ENCODE assay signal across 8 mouse cellular contexts in genomic region chr4:116707666-116708065, GRCm38 (mm10). TPM values are rescaled to one million over a fixed set of nuclear protein-coding genes. Genes with fewer than 3 reads are reported as not detected.
DNase-seq lines count a peak whose midpoint lies in the region; ATAC-seq and TF ChIP-seq lines count a peak whose summit lies in the region.

No protein-coding gene starts in this region.

- H3K36me3 ChIP-seq in forebrain, embryonic 16.5 days (ENCODE audit: control insufficient read depth, insufficient read depth), result no peaks in the 10 kb centered on the region
- H3K36me3 ChIP-seq in liver, embryonic 14.5 days (replicated peaks; ENCODE audit: control insufficient read depth, insufficient read depth, low read depth), result no peaks in the 10 kb centered on the region; the same call in 1 of the 2 replicates

- H3K9ac ChIP-seq in forebrain, embryonic 16.5 days (replicated peaks; ENCODE audit: low read depth, low read length), result peak overlapping the region; percentile 51
- H3K9ac ChIP-seq in liver, embryonic 14.5 days (replicated peaks), result peak overlapping the region; percentile 71

- no peak; the same call in 1 of the 2 replicates for ATAC-seq in forebrain, embryonic 16.5 days
- no peak for ATAC-seq in liver, embryonic 14.5 days (ENCODE audit: insufficient read depth)

- TF ChIP-seq EP300 in liver, embryonic 14.5 days (IDR thresholded peaks at IDR 0.05; ENCODE audit: low read depth), result no peak

- intact Hi-C loops in left cerebral cortex, postnatal 14 days (cut with DNase I), result no loop called here

- peak overlapping the region; percentile 70 for H3K4me2 ChIP-seq in forebrain, embryonic 16.5 days (ENCODE audit: low read length)
- H3K4me2 ChIP-seq in liver, embryonic 14.5 days (ENCODE audit: low read depth), result peak overlapping the region; percentile 84

- H3K4me3 ChIP-seq in forebrain, embryonic 16.5 days (replicated peaks; ENCODE audit: low read length), result peak overlapping the region; percentile 51
- peak overlapping the region; percentile 70 to 94 for H3K4me3 ChIP-seq in liver, embryonic 14.5 days (ENCODE audit: insufficient read depth in 1 of 2, low read depth in 2 of 2, low read length in 2 of 2)

- H3K9me3 ChIP-seq in forebrain, embryonic 16.5 days (ENCODE audit: control insufficient read depth, low read length), result no peaks in the 10 kb centered on the region
- no peaks in the 10 kb centered on the region for H3K9me3 ChIP-seq in liver, embryonic 14.5 days (ENCODE audit: control insufficient read depth, low read length)

- TF ChIP-seq POLR2A in brain, embryonic 14.5 days (IDR thresholded peaks at IDR 0.05; ENCODE audit: borderline replicate concordance, extremely low read depth, insufficient read depth, insufficient read length, poor library complexity, severe bottlenecking), result no peak

- DNase-seq in left cerebral cortex, postnatal 14 days (ENCODE audit: low spot score in 2 of 2), result peak; percentile 12 to 35
- no peak for DNase-seq in left cerebral cortex, adult 11 months (ENCODE audit: low spot score)
- peak; percentile 2 for DNase-seq in brain, embryonic 14.5 days (ENCODE audit: low read depth)
- no peak for DNase-seq in liver, embryonic 14.5 days (ENCODE audit: low read depth in 3 of 3, low spot score in 3 of 3)
- no peak for DNase-seq in Muller cell, postnatal 12 days (ENCODE audit: inconsistent ontology term)
- no peak for DNase-seq in retina, embryonic 14.5 days (ENCODE audit: low spot score)
- no peak for DNase-seq in adrenal gland, postnatal 36 days

- H3K27ac ChIP-seq in forebrain, embryonic 16.5 days (ENCODE audit: low read length), result no peak overlapping the region
- no peak overlapping the region for H3K27ac ChIP-seq in liver, embryonic 14.5 days

- no peak for TF ChIP-seq CTCF in brain, embryonic 14.5 days (IDR thresholded peaks at IDR 0.05; ENCODE audit: borderline replicate concordance, extremely low read depth, insufficient read depth, insufficient read length)
- no peak for TF ChIP-seq CTCF in liver, embryonic 14.5 days (IDR thresholded peaks at IDR 0.05; ENCODE audit: low read depth)

- WGBS in forebrain, embryonic 16.5 days, result 21% methylated on average over 9 of the region's 9 CpGs
- WGBS in liver, embryonic 14.5 days (ENCODE audit: insufficient replicate concordance), result 6% methylated on average over 9 of the region's 9 CpGs

- H3K4me1 ChIP-seq in forebrain, embryonic 16.5 days (replicated peaks; ENCODE audit: control insufficient read depth, insufficient read depth, low read length), result peaks cover 11% of the 10 kb centered on the region
- H3K4me1 ChIP-seq in liver, embryonic 14.5 days (replicated peaks; ENCODE audit: control insufficient read depth in 2 of 2, insufficient read depth in 2 of 2, low read length in 1 of 2), result peaks cover 5 to 6% of the 10 kb centered on the region in 2 experiments; a peak in 3 of 4 replicates

- no peaks in the 10 kb centered on the region for H3K27me3 ChIP-seq in forebrain, embryonic 16.5 days (replicated peaks; ENCODE audit: control insufficient read depth, insufficient read depth, low read length)
- no peaks in the 10 kb centered on the region for H3K27me3 ChIP-seq in liver, embryonic 14.5 days (ENCODE audit: control insufficient read depth, insufficient read depth, low read length)

RNA-seq across cellular contexts. Expression of gene Mmachc, which starts 0.5 kb away (rescaled TPM):
- total RNA-seq in left cerebral cortex, postnatal 14 days (2021), result 10 to 100 TPM; 14.6 to 17.0 TPM
- 21.4 and 21.7 TPM in 2 replicates for polyA plus RNA-seq in brain, embryonic 14.5 days (2012; rRNA removed)
- polyA plus RNA-seq in forebrain, embryonic 16.5 days (2015; fragmentation: Nextera tagmentation; extraction: Ambion mirVana), result 24.9 and 27.8 TPM in 2 replicates
- polyA plus RNA-seq in liver, embryonic 14.5 days (2012; rRNA removed), result 7.0 and 8.5 TPM in 2 replicates
- polyA plus RNA-seq in liver, embryonic 14.5 days (2014; fragmentation: Nextera tagmentation; extraction: Ambion mirVana), result 4.1 and 5.9 TPM in 2 replicates
- 10 to 100 TPM; 32.9 to 33.5 TPM for total RNA-seq in adrenal gland, postnatal 36 days (2021)

RNA-seq across cellular contexts. Expression of gene Ccdc163, which starts 0.6 kb away (rescaled TPM):
- total RNA-seq in left cerebral cortex, postnatal 14 days (2021), result 1 to 10 TPM; 3.3 to 5.2 TPM
- 30.1 and 59.0 TPM in 2 replicates for polyA plus RNA-seq in brain, embryonic 14.5 days (2012; rRNA removed)
- 14.1 and 14.8 TPM in 2 replicates for polyA plus RNA-seq in forebrain, embryonic 16.5 days (2015; fragmentation: Nextera tagmentation; extraction: Ambion mirVana)
- 12.6 and 16.0 TPM in 2 replicates for polyA plus RNA-seq in liver, embryonic 14.5 days (2012; rRNA removed)
- 9.1 and 12.7 TPM in 2 replicates for polyA plus RNA-seq in liver, embryonic 14.5 days (2014; fragmentation: Nextera tagmentation; extraction: Ambion mirVana)
- total RNA-seq in adrenal gland, postnatal 36 days (2021), result 10 to 100 TPM; 16.2 to 19.2 TPM

RNA-seq across cellular contexts. Expression of gene Tesk2, which starts 13.1 kb away (rescaled TPM):
- total RNA-seq in left cerebral cortex, postnatal 14 days (2021), result 1 to 10 TPM; 4.1 to 4.8 TPM
- 3.1 and 3.9 TPM in 2 replicates for polyA plus RNA-seq in brain, embryonic 14.5 days (2012; rRNA removed)
- 4.3 and 5.2 TPM in 2 replicates for polyA plus RNA-seq in forebrain, embryonic 16.5 days (2015; fragmentation: Nextera tagmentation; extraction: Ambion mirVana)
- polyA plus RNA-seq in liver, embryonic 14.5 days (2012; rRNA removed), result 1.3 and 1.6 TPM in 2 replicates
- 3.2 and 3.4 TPM in 2 replicates for polyA plus RNA-seq in liver, embryonic 14.5 days (2014; fragmentation: Nextera tagmentation; extraction: Ambion mirVana)
- total RNA-seq in adrenal gland, postnatal 36 days (2021), result 1 to 10 TPM; 2.9 to 5.9 TPM

RNA-seq across cellular contexts. Expression of gene Prdx1, which starts 22.3 kb away (rescaled TPM):
- total RNA-seq in left cerebral cortex, postnatal 14 days (2021), result 100 to 1,000 TPM; 163 to 170 TPM
- polyA plus RNA-seq in brain, embryonic 14.5 days (2012; rRNA removed), result 148 and 177 TPM in 2 replicates
- 455 and 488 TPM in 2 replicates for polyA plus RNA-seq in forebrain, embryonic 16.5 days (2015; fragmentation: Nextera tagmentation; extraction: Ambion mirVana)
- polyA plus RNA-seq in liver, embryonic 14.5 days (2012; rRNA removed), result 127 and 234 TPM in 2 replicates
- polyA plus RNA-seq in liver, embryonic 14.5 days (2014; fragmentation: Nextera tagmentation; extraction: Ambion mirVana), result 862 and 916 TPM in 2 replicates
- total RNA-seq in adrenal gland, postnatal 36 days (2021), result 100 to 1,000 TPM; 682 to 824 TPM

RNA-seq across cellular contexts. Expression of gene Akr1a1, which starts 56.2 kb away (rescaled TPM):
- total RNA-seq in left cerebral cortex, postnatal 14 days (2021), result 100 to 1,000 TPM; 501 TPM
- polyA plus RNA-seq in brain, embryonic 14.5 days (2012; rRNA removed), result 573 and 658 TPM in 2 replicates
- 794 and 796 TPM in 2 replicates for polyA plus RNA-seq in forebrain, embryonic 16.5 days (2015; fragmentation: Nextera tagmentation; extraction: Ambion mirVana)
- polyA plus RNA-seq in liver, embryonic 14.5 days (2012; rRNA removed), result 176 and 194 TPM in 2 replicates
- 275 and 295 TPM in 2 replicates for polyA plus RNA-seq in liver, embryonic 14.5 days (2014; fragmentation: Nextera tagmentation; extraction: Ambion mirVana)
- 100 to 1,000 TPM; 864 to 917 TPM for total RNA-seq in adrenal gland, postnatal 36 days (2021)

Comparison
In these comparisons a context has a peak if more than half of its experiments do, and no peak if none do; other contexts are left out.
1. DNase-seq: peak in left cerebral cortex, postnatal 14 days (2 of 2) and brain, embryonic 14.5 days (single experiment); none in left cerebral cortex, adult 11 months (single experiment), liver, embryonic 14.5 days (0 of 3), Muller cell, postnatal 12 days (single experiment), retina, embryonic 14.5 days (single experiment) and adrenal gland, postnatal 36 days (0 of 2).